Mouse (Mus musculus): Measurements from ENCODE around the gene Atp5g1.
A peak's percentile ranks its signal among the peaks of the same experiment; 100 is the strongest.
"Not testable (repeated sequence)": the region's sequence is repeated elsewhere in the genome, so short reads cannot be mapped to it uniquely, and the experiment has no call there.

Atp5g1 gene

DNA sequence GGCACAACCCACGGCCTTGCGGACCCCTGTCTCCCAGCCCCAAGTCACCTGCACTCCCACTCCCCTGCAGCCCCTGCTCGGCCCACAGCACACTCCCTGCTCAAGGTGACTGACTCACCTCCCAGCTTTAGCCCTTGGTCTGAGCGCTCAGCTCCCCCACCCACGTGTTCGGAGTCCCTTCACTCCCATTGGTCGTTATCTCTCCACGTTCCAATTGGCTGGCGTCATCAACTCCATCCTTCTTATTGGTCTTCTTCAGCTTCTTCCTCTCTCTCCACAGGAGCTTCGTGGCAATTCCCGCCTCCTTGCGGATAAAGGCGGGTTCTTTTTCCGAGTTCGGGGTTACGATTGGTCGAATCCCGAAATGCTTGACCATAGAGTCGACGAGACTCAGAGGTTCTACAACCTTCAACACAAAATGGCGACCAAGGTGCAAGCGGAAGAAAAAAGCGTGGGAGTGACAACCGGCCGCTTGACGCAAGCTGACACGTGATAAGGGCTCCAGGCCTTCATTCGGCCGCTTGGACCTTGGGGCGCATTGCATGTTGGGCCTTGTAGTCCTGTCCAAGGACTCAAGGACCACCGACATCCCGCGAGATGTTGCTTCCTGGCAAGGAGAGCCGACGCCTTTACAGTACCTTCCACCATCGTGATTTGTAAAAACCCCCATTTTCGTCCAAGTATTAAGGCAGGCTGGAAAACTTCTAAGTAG lies at the start of gene Atp5g1:
Atp5g1 (minus strand) TSS at position 162 of the 712 bp plus-strand sequence.
- peak; percentile 100 for DNase-seq (ENCODE audit: low read depth, low spot score)
- H3K27me3 ChIP-seq (ENCODE audit: control insufficient read depth, insufficient read depth, low read length, poor library complexity, severe bottlenecking) = no peaks in the 10 kb centered on the region
- H3K36me3 ChIP-seq (ENCODE audit: control insufficient read depth, insufficient read depth, low read length, poor library complexity, severe bottlenecking) = 0 out of 2 replicates have a peak, but pooled peaks cover 2% of the 10 kb centered on the region

DNA sequence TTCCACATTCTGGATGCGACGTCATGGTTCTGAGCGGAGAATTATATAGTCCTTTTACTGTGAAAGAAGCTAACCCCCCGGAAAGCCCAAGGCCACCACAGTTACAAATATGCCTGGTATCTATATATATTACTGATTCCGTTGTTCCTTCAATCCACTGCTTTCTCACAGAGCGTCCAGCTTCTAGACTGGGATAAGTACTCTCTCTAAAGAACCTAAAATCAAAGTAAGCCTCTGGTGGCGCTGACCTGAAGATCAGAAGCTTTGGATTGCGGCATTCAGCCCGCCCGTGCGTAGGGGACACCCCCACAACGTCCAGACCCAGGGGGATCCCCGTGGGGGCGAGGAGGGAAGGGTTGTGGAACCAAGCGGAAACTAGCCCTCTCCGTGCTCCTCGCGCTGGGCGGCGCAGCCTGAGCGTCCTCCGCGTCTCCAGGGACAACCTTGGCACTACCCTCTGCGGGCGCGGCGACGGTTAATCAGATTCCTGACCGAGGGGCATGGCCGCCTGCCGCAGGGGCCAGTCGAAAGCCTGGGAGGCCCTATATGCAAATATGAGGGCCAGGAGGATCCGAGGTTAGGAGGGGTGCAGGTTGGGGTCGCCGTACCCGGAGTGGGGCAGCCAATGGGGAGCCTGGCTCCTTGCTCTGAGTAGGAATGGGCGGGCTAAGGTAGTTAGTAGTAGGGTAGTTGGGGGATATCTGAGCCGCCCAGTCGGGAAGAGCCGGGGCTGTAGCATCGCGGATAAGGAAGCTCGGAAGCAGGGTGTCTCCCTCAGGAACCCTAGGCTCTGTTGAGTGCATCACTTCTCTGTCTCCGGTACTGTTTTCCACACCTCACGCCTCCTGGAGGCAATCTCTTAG lies 48.8 kb upstream of the Atp5g1 start:
- H3K27me3 ChIP-seq (ENCODE audit: control insufficient read depth, insufficient read depth, low read length, poor library complexity, severe bottlenecking) = no peaks in the 10 kb centered on the region; the same call in 1 of the 2 replicates
- no peaks in the 10 kb centered on the region for H3K36me3 ChIP-seq (ENCODE audit: control insufficient read depth, insufficient read depth, low read length, poor library complexity, severe bottlenecking)
- peak; percentile 39 for DNase-seq (ENCODE audit: low read depth, low spot score)

DNA sequence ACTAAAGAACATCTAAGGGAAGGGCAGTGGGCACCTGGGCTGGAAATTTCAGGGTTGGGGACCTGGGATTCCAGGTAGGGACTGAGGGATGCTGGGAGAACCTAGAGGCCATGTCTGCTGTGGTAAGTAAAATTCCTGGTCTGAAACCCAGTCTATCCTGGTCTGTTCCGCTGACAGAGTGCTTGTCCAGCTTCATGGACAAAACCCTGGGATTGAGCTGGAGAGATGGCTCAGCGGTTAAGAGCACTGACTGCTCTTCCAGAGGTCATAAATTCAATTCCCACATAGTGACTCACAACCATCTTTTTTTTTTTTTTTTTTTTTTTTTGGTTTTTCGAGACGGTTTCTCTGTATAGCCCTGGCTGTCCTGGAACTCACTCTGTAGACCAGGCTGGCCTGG lies 47.3 kb upstream of the Atp5g1 start:
- not testable (repeated sequence) for H3K27me3 ChIP-seq (ENCODE audit: control insufficient read depth, insufficient read depth, low read length, poor library complexity, severe bottlenecking); DNase-seq (ENCODE audit: low read depth, low spot score); H3K36me3 ChIP-seq (ENCODE audit: control insufficient read depth, insufficient read depth, low read length, poor library complexity, severe bottlenecking)

DNA sequence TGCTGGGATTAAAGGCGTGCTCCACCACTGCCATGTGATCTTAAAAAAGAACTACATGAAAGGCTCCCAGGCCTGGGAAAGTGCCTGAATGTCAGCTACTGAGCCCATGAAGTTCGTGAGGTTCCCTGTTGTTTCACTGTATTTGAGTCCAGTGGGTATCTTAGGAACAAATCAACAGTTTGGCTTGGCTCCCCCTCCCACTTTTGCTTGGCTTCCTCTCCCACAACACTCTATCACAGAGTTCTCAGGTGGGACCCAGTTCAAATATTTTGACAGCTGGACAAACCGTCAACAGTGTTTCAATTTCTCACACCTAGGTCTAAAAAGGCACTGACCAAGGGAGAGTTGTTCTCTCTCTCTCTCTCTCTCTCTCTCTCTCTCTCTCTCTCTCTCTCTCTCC lies 43.9 kb upstream of the Atp5g1 start:
- no peaks in the 10 kb centered on the region; the same call in 1 of the 2 replicates for H3K27me3 ChIP-seq (ENCODE audit: control insufficient read depth, insufficient read depth, low read length, poor library complexity, severe bottlenecking)
- no peaks in the 10 kb centered on the region for H3K36me3 ChIP-seq (ENCODE audit: control insufficient read depth, insufficient read depth, low read length, poor library complexity, severe bottlenecking)
- no peak for DNase-seq (ENCODE audit: low read depth, low spot score)

DNA sequence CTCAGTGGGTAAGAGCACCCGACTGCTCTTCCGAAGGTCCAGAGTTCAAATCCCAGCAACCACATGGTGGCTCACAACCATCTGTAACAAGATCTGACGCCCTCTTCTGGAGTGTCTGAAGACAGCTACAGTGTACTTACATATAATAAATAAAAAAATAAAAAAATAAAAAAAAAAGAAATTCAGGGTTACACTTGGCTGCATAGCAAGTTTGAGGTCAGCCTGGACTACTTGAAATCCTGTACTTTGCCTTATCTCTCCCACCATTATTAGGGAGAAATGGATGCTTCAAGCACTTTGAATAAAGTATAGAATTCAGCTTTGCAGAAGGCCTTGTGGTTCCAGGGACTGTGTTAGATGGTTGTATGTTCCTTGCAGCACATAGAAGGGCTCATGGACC lies 41.5 kb upstream of the Atp5g1 start:
- H3K27me3 ChIP-seq (ENCODE audit: control insufficient read depth, insufficient read depth, low read length, poor library complexity, severe bottlenecking) = not testable (repeated sequence)

DNA sequence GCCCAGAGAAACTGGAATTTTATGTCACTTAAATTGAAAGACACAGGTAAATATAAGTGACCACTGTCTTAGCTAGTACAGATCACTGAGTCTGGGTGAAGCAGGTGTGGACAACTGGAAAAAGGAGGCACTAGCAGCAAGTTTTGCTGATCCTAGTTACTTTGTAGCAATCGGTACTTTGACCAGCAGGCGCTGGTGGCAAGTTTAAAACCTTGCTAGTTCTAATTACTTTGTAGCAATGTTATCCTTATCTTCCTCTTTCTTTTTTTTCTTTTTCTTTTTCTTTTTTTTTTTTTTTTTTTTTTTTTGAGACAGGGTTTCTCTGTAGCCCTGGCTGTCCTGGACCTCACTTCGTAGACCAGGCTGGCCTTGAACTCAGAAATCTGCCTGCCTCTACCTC lies 40.6 kb upstream of the Atp5g1 start:
- no peak for DNase-seq (ENCODE audit: low read depth, low spot score)
- H3K27me3 ChIP-seq (ENCODE audit: control insufficient read depth, insufficient read depth, low read length, poor library complexity, severe bottlenecking) = no peaks in the 10 kb centered on the region; the same call in 1 of the 2 replicates
- H3K36me3 ChIP-seq (ENCODE audit: control insufficient read depth, insufficient read depth, low read length, poor library complexity, severe bottlenecking) = no peaks in the 10 kb centered on the region

More for the DNA sequence above, 41.5 kb upstream of the Atp5g1 start:
- not testable (repeated sequence) for H3K36me3 ChIP-seq (ENCODE audit: control insufficient read depth, insufficient read depth, low read length, poor library complexity, severe bottlenecking); DNase-seq (ENCODE audit: low read depth, low spot score)

DNA sequence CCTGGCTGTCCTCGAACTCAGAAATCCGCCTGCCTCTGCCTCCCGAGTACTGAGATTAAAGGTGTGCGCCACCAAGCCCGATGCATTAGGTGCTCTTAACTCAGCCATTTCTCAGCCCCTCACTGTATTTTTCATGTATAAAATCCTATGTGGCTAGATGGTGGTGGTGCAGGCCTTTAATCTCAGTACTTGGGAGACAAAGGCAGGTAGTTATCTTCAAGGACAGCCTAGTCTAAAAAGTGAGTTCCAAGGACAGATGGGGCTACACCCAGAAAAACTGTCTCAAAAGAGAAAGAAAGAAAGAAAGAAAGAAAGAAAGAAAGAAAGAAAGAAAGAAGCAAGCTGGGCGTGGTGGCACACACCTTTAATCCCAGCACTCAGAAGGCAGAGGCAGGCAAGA lies 39.9 kb upstream of the Atp5g1 start:
- Histone ChIP-seq H3K27me3 (ENCODE audit: control insufficient read depth, insufficient read depth, low read length, poor library complexity, severe bottlenecking) (no peaks in the 10 kb centered on the region; the same call in 1 of the 2 replicates), H3K36me3 (ENCODE audit: control insufficient read depth, insufficient read depth, low read length, poor library complexity, severe bottlenecking) (no peaks in the 10 kb centered on the region)
- DNase-seq (ENCODE audit: low read depth, low spot score) = no peak

DNA sequence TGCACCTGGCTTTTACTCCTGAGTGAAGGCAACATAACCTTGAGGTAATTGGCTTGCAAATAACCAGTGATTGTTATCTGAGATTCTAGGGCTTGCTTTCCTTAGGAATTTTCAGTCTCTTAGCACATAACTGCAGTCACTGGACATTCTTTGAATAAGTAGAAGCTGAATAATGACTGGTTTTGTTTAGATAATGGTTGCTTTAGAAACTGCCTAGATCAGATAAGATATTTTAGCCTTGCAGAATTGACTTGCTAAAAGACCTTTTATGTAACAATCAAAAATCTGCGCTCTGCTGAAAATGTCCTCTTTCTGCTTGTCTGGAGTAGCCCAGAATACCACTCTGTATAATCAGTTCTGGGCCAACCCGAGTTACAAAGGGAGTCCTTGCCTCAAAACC lies 38.6 kb upstream of the Atp5g1 start:
- DNase-seq (ENCODE audit: low read depth, low spot score) = no peak
- H3K36me3 ChIP-seq (ENCODE audit: control insufficient read depth, insufficient read depth, low read length, poor library complexity, severe bottlenecking) = no peaks in the 10 kb centered on the region
- H3K27me3 ChIP-seq (ENCODE audit: control insufficient read depth, insufficient read depth, low read length, poor library complexity, severe bottlenecking) = no peaks in the 10 kb centered on the region; the same call in 1 of the 2 replicates

DNA sequence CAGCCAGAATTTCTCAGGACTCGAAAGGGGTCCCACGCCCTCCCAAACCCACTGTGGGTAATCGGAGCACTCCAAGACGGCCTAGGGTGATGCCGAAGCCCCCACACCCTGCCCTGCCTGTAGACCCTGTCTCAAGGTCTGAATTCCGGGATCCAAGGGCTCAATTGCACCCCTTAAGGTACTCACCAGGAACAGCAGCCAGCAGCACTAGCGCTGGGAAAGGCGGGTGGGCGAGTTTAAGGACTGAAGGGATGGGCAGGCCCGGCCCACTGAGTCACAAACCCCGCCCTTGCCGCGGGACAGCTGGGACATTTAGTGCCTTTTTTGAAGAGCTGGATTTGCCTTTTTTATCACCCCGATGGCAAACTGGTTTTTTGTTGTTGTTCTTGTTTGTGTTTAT lies 36.3 kb upstream of the Atp5g1 start, which contains the start of gene Calcoco2:
Calcoco2 (minus strand) TSS at position 214 of the 400 bp plus-strand sequence.
- Histone ChIP-seq H3K36me3 (ENCODE audit: control insufficient read depth, insufficient read depth, low read length, poor library complexity, severe bottlenecking) (no peaks in the 10 kb centered on the region), H3K27me3 (ENCODE audit: control insufficient read depth, insufficient read depth, low read length, poor library complexity, severe bottlenecking) (no peaks in the 10 kb centered on the region; the same call in 1 of the 2 replicates)
- no peak for DNase-seq (ENCODE audit: low read depth, low spot score)

DNA sequence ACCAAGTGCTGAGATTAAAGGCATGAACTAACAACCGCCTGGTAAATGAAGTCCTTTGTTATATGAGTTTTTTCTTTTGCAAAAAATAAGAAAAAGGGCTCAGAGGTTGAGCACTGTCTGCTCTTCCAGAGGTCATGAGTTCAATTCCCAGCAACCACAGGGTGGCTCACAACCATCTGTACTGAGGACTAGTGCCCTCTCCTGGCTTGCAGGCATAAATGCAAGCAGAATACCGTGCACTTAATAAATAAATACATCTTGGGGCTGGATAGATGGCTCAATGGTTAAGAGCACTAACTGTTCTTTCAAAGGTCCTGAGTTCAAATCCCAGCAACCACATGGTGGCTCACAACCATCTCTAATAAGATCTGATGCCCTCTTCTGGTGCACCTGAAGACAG lies 35.5 kb upstream of the Atp5g1 start:
- not testable (repeated sequence) for H3K27me3 ChIP-seq (ENCODE audit: control insufficient read depth, insufficient read depth, low read length, poor library complexity, severe bottlenecking); DNase-seq (ENCODE audit: low read depth, low spot score); H3K36me3 ChIP-seq (ENCODE audit: control insufficient read depth, insufficient read depth, low read length, poor library complexity, severe bottlenecking)

DNA sequence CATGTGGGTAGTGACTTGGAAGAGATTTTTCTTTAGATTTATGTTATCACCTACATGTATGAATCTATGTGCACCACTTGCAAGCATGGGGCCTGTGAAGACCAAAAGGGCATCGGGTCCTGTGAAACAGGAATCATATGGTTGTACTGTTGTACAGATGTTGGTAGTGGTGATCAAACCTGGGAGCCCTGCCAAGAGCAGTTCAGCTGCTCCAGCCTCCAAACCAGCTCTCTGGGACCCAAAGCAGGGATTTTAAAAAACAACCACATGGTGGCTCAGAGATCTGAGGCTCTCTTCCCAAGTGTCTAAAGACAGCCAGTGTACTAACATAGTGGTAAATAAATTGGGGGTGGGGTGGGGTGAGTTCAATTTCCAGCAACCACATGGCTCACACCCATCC lies 32.9 kb upstream of the Atp5g1 start:
- Histone ChIP-seq H3K27me3 (ENCODE audit: control insufficient read depth, insufficient read depth, low read length, poor library complexity, severe bottlenecking) (no peaks in the 10 kb centered on the region; the same call in 1 of the 2 replicates), H3K36me3 (ENCODE audit: control insufficient read depth, insufficient read depth, low read length, poor library complexity, severe bottlenecking) (no peaks in the 10 kb centered on the region)
- no peak for DNase-seq (ENCODE audit: low read depth, low spot score)

DNA sequence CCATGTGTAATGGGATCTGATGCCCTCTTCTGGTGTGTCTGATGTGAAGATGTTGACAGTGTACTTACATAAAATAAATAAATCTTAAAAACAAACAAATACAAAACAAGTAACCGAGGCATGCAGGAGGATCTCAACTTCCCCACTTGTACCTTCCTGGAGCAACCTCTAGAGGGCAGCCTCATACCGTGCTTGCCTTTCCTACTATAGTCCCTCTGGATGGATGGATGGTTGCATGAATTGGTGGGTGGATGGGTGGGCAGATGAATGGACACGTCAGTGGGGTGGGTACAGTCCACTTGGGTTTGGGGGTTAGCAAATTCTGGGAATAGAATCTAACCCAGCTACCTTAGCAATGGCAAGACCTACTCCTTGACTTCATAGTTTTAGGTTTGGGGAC lies 17.9 kb upstream of the Atp5g1 start:
- Histone ChIP-seq H3K36me3 (ENCODE audit: control insufficient read depth, insufficient read depth, low read length, poor library complexity, severe bottlenecking) (no peaks in the 10 kb centered on the region), H3K27me3 (ENCODE audit: control insufficient read depth, insufficient read depth, low read length, poor library complexity, severe bottlenecking) (no peaks in the 10 kb centered on the region; the same call in 1 of the 2 replicates)
- DNase-seq (ENCODE audit: low read depth, low spot score) = peak; percentile 61

DNA sequence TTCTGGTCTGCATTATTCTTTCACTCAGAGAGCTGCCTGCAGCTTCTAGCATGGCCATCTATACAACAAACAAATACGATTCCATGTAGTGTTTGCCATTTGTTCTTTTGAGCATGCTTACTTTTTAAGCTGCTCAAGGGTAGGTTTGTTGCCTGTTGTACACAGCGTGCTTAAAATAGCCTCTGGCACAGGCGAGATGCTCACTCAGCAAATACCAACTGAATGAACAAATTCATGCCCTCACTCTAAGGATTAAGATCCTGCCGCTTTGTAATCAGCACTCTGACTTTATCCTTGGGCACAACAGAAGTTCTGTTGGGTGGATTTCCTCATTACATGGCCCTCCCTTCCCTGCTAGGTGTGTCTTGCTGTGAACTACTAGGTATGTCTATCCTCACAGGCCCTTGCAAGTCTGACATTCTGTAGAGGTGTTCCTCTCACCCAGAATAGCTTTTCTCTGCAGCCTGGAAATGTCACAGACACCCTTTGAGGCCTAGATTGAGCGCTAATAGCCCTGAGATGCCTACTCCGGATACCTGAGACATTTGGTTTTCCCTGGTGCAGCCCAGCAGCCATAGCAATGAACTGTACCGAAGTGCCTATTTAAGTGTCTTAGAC lies 17.3 kb upstream of the Atp5g1 start:
- DNase-seq (ENCODE audit: low read depth, low spot score) = no peak
- no peaks in the 10 kb centered on the region; the same call in 1 of the 2 replicates for H3K27me3 ChIP-seq (ENCODE audit: control insufficient read depth, insufficient read depth, low read length, poor library complexity, severe bottlenecking)

DNA sequence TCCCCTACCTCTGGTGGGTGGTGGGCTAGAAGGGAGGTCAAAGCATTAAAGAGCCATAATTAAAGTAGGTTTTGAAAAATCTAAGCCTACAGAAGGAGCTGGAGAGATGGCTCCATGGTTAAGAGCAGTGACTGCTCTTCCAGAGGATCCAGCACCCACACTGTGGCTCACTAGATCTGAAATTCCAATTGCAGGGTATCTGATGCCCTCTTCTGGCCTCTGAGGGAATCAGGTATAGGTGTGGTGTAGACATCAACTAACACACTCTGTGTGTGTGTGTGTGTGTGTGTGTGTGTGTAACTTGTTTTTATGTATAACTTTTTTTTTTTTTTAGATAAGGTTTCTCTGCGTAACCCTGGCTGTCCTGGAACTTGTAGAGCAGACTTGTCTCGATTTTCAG lies 15.6 kb upstream of the Atp5g1 start:
- Histone ChIP-seq H3K36me3 (ENCODE audit: control insufficient read depth, insufficient read depth, low read length, poor library complexity, severe bottlenecking) (no peaks in the 10 kb centered on the region), H3K27me3 (ENCODE audit: control insufficient read depth, insufficient read depth, low read length, poor library complexity, severe bottlenecking) (no peaks in the 10 kb centered on the region; the same call in 1 of the 2 replicates)
- peak; percentile 51 for DNase-seq (ENCODE audit: low read depth, low spot score)

More for the DNA sequence above, 17.3 kb upstream of the Atp5g1 start:
- no peaks in the 10 kb centered on the region for H3K36me3 ChIP-seq (ENCODE audit: control insufficient read depth, insufficient read depth, low read length, poor library complexity, severe bottlenecking)

Measured in splenic B cell, adult 2 months (primary cell).